Mouse (Mus musculus) spleen, embryonic (tissue): Measurements from ENCODE around the gene Phpt1.

ENCODE experiments used
- CTCF ChIA-PET: fragments of 350-600 bp; sonication (Branson Sonifier 250); formaldehyde crosslinking; loops from one replicate; lab custom pipeline; 2022; lab: Charles Lee

The Phpt1 gene

GRCm38 (mm10) chr2:25533707-25534106 is 41.3 kb downstream of the Phpt1 start:
- CTCF ChIA-PET = interaction anchor here (0.8 to 1.3 kb wide), 2 partner anchors 13 to 47 kb away, joined by 3 read pairs; partner anchors contain the start of gene Traf2

- CTCF ChIA-PET = interaction anchor here (0.6 kb wide), 1 partner anchor 12 kb away, joined by 3 read pairs; no protein-coding TSS in a partner anchor
Measured at GRCm38 (mm10) chr2:25526510-25527302, 48.3 kb downstream of the Phpt1 start.
